Mouse (Mus musculus) neural tube, embryonic 10.5 days (tissue): ENCODE data around the gene Zfp90.
"Not testable (repeated sequence)": the region's sequence is repeated elsewhere in the genome, so short reads cannot be mapped to it uniquely, and the experiment has no call there.

Source experiments
- DNase-seq: peaks from one replicate; pipeline ENCODE4 v3.0.0-alpha.2; 2017; ENCODE audit warnings: low spot score; ENCODE audit errors: extremely low spot score

The Zfp90 gene

GRCm38 (mm10) chr8:106415182-106415971 is at the start of gene Zfp90:
Zfp90 (plus strand) TSS chr8:106415327.
- peak; percentile 94 for DNase-seq

GRCm38 (mm10) chr8:106368501-106368900 is 46.6 kb upstream of the Zfp90 start:
- no peak for DNase-seq

- no peak for DNase-seq
Measured at GRCm38 (mm10) chr8:106369069-106369468, 46.1 kb upstream of the Zfp90 start.

GRCm38 (mm10) chr8:106375957-106376356 is 39.2 kb upstream of the Zfp90 start:
- DNase-seq, result no peak

- DNase-seq, result no peak
Measured at GRCm38 (mm10) chr8:106376862-106377261, 38.3 kb upstream of the Zfp90 start.

- no peak for DNase-seq
Measured at GRCm38 (mm10) chr8:106378501-106379048, 36.6 kb upstream of the Zfp90 start.

GRCm38 (mm10) chr8:106379357-106379756 is 35.8 kb upstream of the Zfp90 start:
- no peak for DNase-seq

GRCm38 (mm10) chr8:106381026-106381425 is 34.1 kb upstream of the Zfp90 start:
- no peak for DNase-seq

GRCm38 (mm10) chr8:106387801-106388415 is 27.2 kb upstream of the Zfp90 start:
- DNase-seq, result no peak

GRCm38 (mm10) chr8:106394493-106394892 is 20.6 kb upstream of the Zfp90 start:
- no peak for DNase-seq

- no peak for DNase-seq
Measured at GRCm38 (mm10) chr8:106399694-106400093, 15.4 kb upstream of the Zfp90 start.

- no peak for DNase-seq
Measured at GRCm38 (mm10) chr8:106400181-106400580, 14.9 kb upstream of the Zfp90 start.

- DNase-seq, result no peak
Measured at GRCm38 (mm10) chr8:106403246-106403933, 11.7 kb upstream of the Zfp90 start.

- DNase-seq, result no peak
Measured at GRCm38 (mm10) chr8:106404825-106405224, 10.3 kb upstream of the Zfp90 start.

- DNase-seq, result no peak
Measured at GRCm38 (mm10) chr8:106405810-106406209, 9.3 kb upstream of the Zfp90 start.

- no peak for DNase-seq
Measured at GRCm38 (mm10) chr8:106410055-106410454, 5.1 kb upstream of the Zfp90 start.

- DNase-seq, result no peak
Measured at GRCm38 (mm10) chr8:106410564-106410963, 4.6 kb upstream of the Zfp90 start.

- DNase-seq, result peak; percentile 65
Measured at GRCm38 (mm10) chr8:106411783-106412451, 3.2 kb upstream of the Zfp90 start.

GRCm38 (mm10) chr8:106417692-106418091 is 2.6 kb downstream of the Zfp90 start:
- DNase-seq, result no peak

- no peak for DNase-seq
Measured at GRCm38 (mm10) chr8:106431088-106431487, 16.0 kb downstream of the Zfp90 start.

- not testable (repeated sequence) for DNase-seq
Measured at GRCm38 (mm10) chr8:106431952-106432351, 16.8 kb downstream of the Zfp90 start.
